Mouse (Mus musculus) embryo, embryonic 10 days (tissue): ENCODE measurements around the gene St7l.

Experiments
- DNase-seq: peaks from one replicate; pipeline ENCODE4 v3.0.0-alpha.2; 2015; ENCODE audit warnings: low spot score

Gene St7l

GRCm38 (mm10) chr3:104901154-104901553, 37.3 kb downstream of the St7l start:
- no peak for DNase-seq

GRCm38 (mm10) chr3:104905389-104905788, 41.6 kb downstream of the St7l start:
- DNase-seq = no peak

- DNase-seq = no peak
These were observed 42.2 kb downstream of the St7l start for GRCm38 (mm10) chr3:104906007-104906406.

GRCm38 (mm10) chr3:104909195-104909594, 45.4 kb downstream of the St7l start:
- DNase-seq = no peak

GRCm38 (mm10) chr3:104914986-104915385, 51.2 kb downstream of the St7l start:
- DNase-seq = peak; percentile 56

- DNase-seq = no peak
These were observed 65.6 kb downstream of the St7l start for GRCm38 (mm10) chr3:104929385-104929784.

GRCm38 (mm10) chr3:104937728-104938305, 74.0 kb downstream of the St7l start:
- no peak for DNase-seq

GRCm38 (mm10) chr3:104938327-104938726, 74.5 kb downstream of the St7l start:
- no peak for DNase-seq

- peak; percentile 64 for DNase-seq
These were observed 76.9 kb downstream of the St7l start for GRCm38 (mm10) chr3:104940691-104941090.

GRCm38 (mm10) chr3:104942682-104943081, 78.9 kb downstream of the St7l start:
- no peak for DNase-seq

GRCm38 (mm10) chr3:104943333-104943732, 79.5 kb downstream of the St7l start:
- no peak for DNase-seq

- no peak for DNase-seq
These were observed 81.1 kb downstream of the St7l start for GRCm38 (mm10) chr3:104944894-104945293.

GRCm38 (mm10) chr3:104950926-104951325, 87.1 kb downstream of the St7l start:
- DNase-seq = no peak

- no peak for DNase-seq
These were observed 89.3 kb downstream of the St7l start for GRCm38 (mm10) chr3:104952891-104953670.

- no peak for DNase-seq
These were observed 90.3 kb downstream of the St7l start for GRCm38 (mm10) chr3:104954137-104954536.

GRCm38 (mm10) chr3:104954551-104954950, 90.7 kb downstream of the St7l start:
- no peak for DNase-seq

GRCm38 (mm10) chr3:104956131-104956581, 92.4 kb downstream of the St7l start:
- no peak for DNase-seq

GRCm38 (mm10) chr3:104960026-104961000, 96.5 kb downstream of the St7l start:
- no peak for DNase-seq

GRCm38 (mm10) chr3:104961066-104962059, 97.6 kb downstream of the St7l start, which contains the start of gene Wnt2b:
Wnt2b (minus strand) TSS chr3:104961921.
- no peak for DNase-seq

- DNase-seq = no peak
These were observed 98.4 kb downstream of the St7l start for GRCm38 (mm10) chr3:104962141-104962611.

GRCm38 (mm10) chr3:104962866-104963265, 99.1 kb downstream of the St7l start:
- no peak for DNase-seq
